Mouse (Mus musculus): ENCODE data around the gene Gramd2. TPM values are rescaled to one million over a fixed set of nuclear protein-coding genes. Genes with fewer than 3 reads are reported as not detected.

Gene Gramd2
- polyA plus RNA-seq, 1 experiment = 34.1 TPM

DNA sequence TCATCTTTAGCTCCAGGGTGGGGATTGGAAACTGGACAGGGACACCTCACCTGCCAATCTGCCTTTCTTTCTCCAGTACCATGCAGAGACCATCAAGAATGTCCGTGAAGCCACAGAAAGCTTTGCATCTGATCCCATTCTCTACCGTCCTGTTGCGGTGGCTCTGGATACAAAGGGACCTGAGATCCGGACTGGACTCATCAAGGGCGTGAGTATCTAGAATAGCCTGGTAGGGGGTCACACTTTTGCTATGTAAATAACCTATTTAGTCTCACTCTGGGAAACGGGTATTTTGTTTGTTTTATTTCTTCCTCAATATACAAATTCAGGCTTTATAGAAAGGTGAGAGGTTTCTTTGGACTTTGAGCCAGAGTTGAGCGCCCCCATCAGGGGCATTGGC, 11.5 kb upstream of the Gramd2 start:
- DNase-seq (ENCODE audit: low read depth) = no peak

DNA sequence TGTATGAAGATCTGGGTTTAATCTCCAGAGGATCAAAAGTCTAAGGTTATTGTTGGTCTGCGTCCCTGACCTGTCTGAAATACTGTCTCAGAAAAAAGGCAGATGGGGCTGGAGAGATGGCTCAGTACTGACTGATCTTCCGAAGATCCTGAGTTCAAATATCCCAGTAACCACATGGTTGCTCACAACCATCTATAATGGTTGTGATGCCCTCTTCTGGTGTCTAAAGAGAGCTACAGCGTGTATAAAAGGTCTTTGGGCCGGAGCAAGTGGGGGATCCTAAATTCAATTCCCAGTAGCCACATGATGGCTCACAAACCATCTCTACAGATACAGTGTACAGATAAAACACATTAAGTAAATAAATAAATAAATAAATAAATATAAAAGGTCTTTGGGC, 10.8 kb upstream of the Gramd2 start:
- DNase-seq (ENCODE audit: low read depth) = no peak

DNA sequence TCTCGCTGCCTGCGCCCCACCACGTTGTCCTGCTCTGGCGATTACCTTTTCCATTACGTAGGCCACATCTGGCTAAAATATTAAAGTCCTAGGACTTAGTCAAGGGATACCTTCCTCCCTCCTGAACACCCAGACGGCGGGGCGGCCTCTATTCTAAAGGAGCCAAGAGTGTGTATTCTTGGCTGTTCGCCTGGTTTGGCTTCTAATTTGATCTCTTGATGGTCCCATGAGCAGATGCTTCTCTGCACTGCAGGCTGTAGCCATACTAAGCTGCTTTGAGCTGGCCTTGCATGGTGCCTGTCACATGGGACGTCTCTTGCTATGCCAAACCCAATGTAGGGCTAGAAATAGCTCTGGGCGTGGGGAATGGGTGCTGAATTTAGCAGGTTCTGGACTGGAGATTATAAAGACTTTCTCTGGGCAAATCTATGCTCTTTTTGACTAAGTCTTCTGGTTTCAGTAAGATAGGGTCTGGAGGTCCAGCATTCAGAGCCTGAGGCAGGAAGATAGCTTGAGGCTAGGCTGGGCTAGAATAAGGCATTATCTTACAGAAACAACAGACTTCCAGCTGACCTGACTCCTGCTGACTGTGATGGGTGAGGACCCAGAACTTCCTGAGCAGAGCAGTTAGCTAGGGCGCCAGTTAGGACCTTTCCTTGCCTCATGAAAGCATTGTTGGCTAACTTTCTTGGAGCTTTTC, 7.6 kb upstream of the Gramd2 start:
- no peak for DNase-seq (ENCODE audit: low read depth)

DNA sequence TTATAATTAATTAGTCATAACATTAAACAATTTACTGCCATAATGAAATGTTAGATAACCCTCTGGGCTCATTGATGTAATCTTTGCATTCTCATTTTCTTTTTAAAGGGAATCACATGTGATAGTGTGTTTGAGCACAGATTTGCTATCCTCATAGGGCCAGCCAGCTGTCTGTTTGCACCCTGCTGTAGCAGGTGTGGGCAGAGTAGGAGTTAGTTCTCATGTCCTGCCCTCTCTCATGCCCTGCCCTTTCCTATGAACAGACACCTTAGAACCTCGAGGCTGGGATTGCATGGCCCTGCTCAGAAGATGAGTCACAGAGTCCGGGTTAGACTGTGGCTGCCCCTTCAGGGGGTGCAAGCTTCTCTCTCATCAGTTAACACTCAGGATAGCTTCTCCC, 6.5 kb upstream of the Gramd2 start:
- no peak for DNase-seq (ENCODE audit: low read depth)

DNA sequence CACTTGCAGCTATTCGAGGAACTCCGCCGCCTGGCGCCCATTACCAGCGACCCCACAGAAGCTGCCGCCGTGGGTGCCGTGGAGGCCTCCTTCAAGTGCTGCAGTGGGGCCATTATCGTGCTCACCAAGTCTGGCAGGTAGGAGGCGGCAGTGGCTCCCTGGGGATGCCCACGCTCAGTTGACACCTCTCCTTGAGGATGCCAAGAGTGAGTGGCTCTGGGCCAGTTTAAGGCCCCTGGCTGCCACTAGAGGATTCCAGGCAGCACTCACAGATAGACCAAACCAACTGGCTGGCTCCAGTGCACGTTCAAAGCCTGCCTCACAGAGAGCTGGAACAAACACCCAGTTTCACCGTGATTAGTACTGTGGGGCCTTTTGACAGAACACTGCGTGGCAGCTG, 4.3 kb upstream of the Gramd2 start:
- DNase-seq (ENCODE audit: low read depth) = no peak

DNA sequence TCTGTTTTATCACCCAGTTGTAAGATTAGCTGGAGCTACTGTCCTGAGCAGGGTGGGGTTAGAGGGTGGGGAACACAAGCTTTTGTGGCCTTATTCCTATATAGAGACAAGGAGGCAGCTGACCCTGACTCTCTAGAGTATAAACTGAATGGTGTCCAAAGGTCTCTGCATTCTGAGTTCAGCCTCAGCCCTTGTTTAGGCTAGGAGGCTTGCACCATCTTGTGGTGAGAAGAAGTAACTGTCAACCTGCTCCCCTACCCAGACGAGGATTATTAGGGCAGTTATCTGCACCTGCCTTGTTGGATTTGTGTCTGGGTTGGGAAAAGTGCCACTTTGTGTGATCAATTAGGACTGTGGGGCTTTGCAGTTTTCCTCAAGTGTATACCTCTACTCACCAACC, 1.6 kb upstream of the Gramd2 start:
- no peak for DNase-seq (ENCODE audit: low read depth)

DNA sequence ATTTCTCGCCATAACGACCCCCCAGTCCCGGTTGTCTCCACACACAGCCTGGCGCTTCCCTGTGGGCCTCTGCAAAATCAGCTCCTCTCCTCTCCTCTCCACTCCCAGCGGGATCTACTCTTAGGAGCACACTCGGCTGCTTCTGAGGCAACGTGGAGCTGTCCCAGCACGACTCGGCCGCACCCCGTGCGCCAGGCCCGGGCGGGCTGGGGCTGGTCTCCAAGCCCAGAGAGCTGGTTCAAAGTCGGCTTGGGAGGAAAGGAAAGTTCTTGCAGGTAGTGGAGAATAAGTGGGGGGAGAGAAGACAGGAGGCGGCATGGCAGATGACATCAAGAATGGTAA, 561 bp downstream of the Gramd2 start:
- no peak for DNase-seq (ENCODE audit: low read depth)

DNA sequence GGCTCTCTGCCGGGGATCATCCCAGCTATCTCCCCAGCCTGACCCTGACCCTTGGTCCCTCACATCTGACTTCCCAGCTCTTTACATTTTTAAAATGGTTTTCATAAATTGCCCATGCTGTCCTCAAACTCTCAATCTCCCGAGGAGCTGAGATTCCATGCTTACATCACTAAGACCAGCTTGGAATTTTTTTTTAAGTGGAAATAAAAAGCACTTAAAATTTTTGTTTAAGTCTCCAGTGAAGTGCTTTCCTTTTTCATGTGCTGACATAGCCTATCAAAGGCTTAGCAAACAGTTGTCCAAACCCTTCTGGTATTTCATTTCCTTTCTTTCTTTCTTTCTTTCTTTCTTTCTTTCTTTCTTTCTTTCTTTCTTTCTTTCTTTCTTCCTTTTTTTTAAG, 4.1 kb downstream of the Gramd2 start:
- no peak for DNase-seq (ENCODE audit: low read depth)

DNA sequence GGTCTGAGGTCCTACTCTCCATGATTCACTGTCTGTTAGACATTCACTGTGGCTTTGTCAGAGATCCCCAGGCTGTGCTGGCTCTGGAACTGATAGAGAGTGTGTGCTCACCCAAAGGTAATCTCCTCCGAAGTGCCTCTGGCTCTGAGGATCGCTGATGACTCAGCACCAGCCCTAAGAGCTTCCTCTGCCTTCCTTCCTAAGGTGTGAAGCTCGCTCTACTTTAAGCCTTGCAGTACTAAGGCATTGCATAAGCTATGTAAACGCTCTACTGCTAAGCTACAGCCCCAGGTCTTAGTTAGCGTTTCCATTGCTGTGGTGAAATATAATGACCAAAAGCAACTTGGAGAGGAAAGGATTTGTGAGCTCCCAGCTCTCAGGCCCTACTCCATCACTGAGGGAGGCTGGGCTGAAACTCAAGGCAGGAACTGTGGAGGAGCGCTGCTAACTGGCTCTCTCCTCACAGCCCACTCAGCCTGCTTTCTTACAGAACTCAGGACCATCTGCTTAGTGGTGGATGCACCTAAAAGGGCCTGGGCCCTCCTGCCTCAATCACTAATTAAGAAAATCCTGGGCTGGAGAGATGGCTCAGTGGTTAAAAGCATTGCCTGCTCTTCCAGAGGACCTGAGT, 7.6 kb downstream of the Gramd2 start:
- DNase-seq (ENCODE audit: low read depth) = no peak

DNA sequence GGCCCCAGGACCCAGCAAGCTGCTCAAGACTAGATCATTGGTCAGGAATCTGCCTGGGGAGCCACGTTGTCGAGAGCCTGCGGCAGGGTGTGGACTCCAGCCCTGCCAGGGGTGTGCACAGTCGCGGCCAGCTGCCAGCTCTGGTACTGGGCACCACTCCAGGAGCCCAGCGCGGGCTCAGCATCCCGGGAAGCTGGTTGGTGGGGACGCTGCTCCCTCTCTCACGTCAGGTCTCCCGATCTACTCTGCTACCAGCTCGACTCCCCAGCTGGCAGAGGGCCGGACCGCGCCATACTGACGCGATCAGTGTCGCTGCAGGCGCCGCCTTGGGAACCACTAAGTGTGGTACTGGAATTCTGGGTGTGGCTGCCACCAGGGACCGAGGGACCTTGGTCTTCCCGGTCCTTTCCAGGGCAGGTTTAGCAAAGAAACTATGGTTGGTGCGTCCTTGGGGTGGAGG, 11.7 kb downstream of the Gramd2 start:
- no peak for DNase-seq (ENCODE audit: low read depth)

DNA sequence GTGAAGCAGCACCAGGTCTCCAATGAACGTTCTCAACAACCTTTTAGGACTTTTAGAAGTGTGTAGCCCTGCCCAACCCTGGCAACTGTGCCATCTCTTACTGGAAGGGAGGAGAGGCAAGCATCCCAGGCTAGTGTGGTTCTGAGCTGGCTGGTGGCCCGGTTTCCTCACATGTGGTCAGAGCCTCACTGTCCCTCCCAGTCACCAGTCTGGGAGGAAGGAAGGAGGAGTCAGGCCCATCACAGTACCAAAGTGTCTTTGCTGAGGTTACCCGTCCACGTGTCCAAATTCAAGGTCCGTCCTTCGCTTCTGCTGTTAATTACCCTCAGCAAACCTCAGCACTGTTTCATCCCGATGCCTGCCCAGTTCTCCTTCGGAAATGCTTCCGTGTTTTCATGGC, 12.2 kb downstream of the Gramd2 start:
- DNase-seq (ENCODE audit: low read depth) = no peak

DNA sequence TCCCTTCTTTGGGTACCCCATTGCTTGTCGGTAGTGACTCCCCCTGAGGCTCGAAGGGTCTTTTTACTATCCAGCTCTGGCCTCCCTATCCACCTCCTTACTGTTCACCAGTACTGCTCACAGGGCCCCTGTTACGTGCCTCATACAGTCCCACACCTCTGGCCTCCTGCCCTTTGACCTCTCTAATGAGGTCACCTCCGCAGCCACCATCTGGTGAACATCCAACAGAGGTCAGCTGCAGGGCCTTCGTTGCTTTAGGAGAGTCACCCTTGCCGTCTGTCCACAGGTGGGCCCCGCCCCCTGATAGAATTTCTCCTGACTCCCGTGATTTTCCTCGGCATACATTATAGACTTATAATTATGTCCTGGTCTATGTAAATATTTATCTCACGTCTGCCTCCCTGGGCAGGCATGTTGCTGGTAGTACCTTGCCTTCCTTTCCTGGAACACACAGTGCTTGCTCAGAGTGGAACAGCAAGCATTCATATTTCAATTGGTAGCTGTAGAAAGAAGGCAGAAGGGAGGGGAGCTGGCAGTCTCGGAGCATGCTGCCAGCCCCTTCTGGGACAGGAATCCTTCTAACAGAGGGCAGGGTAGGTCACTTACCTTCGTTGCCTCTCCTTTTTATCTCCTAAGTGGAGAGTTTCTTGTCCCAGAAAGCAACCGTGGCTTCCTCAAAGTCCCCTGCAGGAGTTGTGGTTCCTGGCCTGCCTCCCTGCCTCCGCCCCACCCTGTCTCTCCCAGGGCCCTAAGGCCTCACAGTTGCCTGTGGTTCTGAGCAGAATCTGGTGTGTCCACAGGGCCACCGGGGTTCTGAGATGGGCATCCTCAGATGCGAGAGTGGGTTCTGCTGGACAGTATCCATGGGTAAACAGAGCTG, 14.9 kb downstream of the Gramd2 start:
- DNase-seq (ENCODE audit: low read depth) = no peak

DNA sequence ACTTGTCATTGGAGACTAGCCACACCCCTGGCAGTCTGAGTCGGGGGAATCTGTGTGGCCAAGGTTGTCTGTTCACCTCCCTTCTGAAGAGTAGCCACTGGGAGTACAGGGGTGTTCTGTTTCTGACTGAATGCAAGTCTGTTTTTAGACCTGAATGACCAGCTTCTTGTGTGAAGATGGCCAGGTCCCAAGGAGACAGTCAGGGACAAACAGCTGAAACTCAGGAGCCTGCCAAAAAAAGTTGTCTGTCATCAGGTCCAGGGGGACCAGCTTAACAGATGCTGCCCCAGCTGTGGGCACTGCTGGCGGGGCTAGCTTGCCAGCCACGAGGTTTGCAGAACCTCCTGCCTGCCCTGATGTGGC, 15.5 kb downstream of the Gramd2 start:
- DNase-seq (ENCODE audit: low read depth) = no peak

DNA sequence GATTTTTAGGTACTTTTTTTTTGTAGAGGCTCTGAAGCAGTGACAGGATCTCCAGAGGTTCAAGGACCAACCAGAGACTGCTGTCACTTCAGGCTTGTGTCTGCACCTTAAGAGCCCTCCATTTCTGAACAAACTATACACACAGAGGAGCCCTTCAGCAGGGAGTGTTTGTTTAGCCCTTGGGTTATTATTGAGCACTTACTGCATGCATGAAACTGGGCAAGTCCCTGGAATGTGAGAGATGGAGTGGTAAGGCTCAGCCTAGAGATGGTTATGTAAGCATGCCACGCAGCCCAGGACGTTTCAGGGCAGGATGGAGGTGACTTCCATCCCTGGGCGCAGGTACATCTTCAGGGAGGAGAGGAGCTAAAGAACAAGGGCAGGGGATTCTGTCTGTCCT, 16.4 kb downstream of the Gramd2 start:
- no peak for DNase-seq (ENCODE audit: low read depth)

DNA sequence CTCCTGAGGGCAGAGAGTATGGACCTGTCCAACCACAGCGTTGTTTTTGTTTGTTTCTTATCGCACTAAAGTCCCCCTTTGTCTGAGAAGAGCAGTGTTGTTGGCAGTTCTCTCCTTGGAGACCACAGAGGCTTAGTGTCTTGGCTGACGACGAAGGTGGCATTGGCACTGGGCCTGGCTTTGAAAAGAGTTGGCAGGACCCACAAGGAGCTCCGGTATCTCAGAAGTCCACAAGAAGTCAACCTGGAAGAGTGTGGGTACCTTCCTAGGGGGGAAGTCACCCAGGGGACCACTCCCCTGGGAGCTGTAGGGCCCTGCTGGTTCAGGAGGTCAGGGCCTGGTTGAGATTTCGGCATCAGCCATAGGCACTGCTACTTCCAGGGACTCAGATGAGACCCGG, 21.1 kb downstream of the Gramd2 start:
- no peak for DNase-seq (ENCODE audit: low read depth)

DNA sequence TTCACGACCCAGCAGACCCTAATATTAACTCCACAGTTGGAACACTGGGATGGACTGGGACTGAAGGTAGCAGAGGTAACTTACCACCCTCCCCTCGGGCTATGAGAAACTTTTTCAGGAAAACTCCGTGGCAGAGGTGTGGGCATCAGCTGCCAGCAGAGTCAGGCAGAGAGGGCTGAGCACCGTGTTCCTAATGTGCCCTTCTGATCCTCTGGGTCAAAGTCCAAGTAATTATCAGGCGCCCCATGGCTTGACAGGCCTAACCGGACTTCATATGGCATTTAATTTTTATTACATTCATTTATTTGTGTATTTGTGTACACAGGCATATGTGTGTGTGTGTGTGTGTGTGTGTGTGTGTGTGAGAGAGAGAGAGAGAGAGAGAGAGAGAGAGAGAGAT, 23.2 kb downstream of the Gramd2 start:
- no peak for DNase-seq (ENCODE audit: low read depth)

DNA sequence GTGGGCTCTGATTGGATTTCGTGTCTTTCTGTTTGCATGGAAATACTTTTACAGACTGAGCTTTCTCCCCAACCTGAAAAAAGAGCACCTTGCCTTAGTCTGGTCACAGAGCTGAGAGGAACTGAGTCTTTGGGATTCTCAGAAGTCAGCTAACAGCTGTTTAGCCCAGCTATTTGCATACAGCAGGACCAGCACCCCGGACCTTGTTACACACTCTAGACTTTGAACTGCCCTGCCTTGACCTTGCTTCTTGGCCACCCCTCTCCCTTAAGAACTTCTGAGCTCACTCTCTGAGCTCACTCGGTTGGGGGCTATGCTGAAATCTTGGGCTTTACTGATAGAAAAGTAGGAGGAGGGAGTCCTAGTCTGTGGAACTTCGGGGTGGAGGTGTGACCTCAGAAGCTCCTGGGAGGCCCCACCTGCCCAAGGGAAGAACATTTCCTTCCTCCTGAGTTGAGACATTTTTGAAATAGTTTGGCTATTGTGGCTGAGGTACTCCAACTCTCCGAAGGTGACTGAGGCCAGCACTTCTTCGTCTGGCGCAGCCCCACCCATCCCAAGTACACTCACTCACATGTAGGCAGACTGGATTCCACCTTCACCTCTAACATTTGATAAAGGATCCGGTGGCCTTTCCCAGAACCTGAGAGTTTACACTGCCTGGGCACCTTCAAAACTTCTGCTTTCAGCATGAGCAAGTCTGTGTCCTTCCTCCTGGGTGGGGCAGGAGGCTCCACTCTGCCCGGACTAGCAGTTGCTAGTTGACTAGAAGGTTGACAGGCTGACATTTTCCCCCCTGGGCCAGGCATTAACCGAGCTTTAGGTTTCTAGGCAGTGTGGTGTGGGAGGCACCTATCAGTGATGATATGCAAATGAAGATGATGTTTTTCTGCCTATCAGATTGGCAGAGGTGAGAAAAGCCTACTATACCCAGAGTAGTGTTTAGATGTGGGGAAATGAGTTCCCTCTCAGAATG, 27.2 kb downstream of the Gramd2 start:
- DNase-seq (ENCODE audit: low read depth) = no peak

DNA sequence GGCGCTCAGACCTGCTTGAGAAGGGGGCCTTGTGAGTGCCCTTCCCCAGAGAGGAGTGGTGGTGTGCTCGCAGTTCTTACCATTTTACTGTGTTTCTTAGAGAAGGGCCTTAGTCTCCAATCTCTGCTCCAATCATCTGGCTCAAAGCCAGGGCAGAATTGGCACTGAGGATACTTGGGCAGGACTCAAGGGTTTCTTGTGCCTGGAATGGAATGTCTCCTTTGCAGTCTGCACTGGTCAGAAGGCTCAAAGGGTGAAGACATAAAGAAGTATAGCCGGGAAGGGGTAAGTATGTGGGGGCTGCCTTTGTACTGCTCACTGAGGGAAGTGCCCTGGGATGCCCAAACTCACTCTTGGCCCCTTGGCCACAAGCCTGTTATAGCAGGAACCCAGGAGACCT, 29.3 kb downstream of the Gramd2 start:
- no peak for DNase-seq (ENCODE audit: low read depth)

DNA sequence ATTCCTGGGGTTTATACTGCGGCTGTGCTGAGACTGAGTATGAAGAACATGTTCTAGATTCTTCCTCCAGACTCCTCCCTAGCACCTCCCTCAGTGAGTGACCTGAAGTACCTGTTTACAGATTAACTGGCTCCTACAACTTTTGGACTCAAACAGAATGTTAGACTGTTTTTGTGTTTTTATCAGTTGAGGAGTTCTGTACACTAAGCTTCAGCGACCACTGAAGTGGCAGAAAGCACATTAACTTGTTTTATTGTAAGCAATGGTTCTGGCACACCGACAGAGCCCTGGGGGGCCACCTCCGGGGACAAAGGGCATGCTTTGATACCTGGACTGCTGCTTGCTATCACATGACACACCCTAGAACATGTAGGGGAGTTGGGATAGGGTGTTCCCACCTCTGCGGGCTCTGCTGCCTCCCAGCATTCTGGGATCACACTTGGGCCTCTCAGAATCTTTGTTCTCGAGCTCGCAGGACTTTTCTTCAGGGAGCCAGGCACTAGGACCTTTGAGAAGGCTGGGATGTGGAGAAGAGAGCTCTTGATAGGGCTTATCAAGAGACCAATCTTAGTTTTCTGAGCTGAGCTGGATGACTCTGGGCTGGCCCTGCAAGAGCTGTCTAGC, 36.4 kb downstream of the Gramd2 start:
- no peak for DNase-seq (ENCODE audit: low read depth)

DNA sequence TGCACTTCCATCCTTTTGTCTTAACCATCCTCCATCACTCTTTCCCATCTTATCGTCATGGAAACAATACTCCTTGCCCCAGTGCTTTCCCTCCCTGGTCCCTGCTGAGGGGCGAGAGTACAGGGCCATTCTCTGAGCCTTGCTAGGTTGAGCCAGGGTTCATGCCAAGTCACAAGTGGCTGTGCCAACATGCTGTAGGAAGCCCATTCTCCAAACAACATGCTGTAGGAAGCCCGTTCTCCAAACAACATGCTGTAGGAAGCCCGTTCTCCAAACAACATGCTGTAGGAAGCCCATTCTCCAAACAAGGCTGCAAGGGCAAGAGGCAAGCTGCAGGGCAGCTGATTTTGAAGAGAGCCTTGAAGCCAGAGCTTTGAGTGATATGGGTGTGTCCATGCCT, 38.3 kb downstream of the Gramd2 start:
- DNase-seq (ENCODE audit: low read depth) = no peak

DNA sequence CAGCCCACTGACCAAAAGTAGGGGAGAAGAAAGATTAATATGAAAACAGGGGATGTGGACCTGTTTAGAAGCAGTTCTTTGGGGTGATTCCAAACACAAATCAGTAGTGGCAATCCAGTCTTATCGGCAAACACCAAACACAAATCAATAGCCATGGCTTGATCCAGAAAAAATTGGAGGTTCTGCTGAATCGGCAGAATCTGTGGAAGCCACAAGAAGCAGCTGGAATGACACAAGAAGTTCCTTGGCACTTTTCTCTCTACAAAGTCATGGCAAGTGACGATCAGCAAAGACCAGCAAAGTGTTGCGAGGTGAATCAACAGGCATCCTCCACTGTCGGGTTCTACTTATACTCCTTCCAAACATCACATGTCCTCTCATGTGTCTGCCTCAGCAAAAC, 41.2 kb downstream of the Gramd2 start:
- DNase-seq (ENCODE audit: low read depth) = no peak
